8 mouse cellular contexts compared by ENCODE assay signal in the genomic region with DNA sequence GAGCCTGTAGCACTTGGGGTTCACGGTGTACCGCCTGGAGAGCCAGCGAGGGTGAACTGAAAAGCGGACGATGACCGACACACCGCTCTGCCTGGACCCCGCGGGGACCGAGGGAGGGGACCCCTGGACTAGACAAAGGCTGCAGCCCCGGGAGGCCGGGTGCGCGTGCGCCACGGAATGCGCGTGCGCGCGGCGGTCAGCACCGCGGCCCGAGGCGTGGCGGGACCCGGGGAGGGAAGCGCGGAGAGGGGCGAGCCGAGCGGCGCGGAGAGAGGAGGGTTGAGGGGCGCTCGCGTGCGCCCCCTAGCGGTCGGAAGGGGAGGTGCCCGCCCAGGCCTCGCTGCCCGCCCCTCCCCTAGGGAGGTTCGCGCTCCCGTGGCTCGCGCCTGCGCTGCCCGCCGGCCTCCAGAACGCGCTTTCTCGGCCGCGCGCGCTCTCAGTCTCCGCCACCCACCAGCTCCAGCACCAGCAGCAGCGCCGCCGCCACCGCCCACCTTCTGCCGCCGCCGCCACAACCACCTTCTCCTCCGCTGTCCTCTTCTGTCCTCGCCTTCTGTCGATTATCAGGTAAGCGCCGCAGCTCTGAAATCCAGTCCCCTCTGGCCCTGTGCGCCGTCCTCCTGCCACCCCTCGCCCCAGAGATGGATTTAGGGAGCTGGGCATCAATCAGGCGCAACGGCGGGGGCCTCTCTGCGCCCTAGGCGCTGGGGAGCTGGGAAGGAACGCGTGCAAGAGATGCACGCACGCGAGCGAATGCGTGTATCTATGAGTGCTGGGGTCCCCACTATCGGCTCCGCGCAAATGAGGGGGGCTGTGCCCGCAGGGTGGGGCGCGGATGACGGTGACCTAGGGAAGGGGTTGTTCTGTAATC. TPM values are rescaled to one million over a fixed set of nuclear protein-coding genes. Genes with fewer than 3 reads are reported as not detected.
DNase-seq lines count a peak whose midpoint lies in the region; ATAC-seq and TF ChIP-seq lines count a peak whose summit lies in the region.

A gene (plus strand): TSS at position 350 of the 871 bp plus-strand sequence.

- H3K27ac ChIP-seq in hindbrain, embryonic 11.5 days (ENCODE audit: low read depth, low read length): peak within 1 kb of the TSS; percentile 76
- H3K27ac ChIP-seq in lung, postnatal 0 days (ENCODE audit: low read length): peak within 1 kb of the TSS; percentile 51; the same call in 1 of the 2 replicates

- WGBS in hindbrain, embryonic 11.5 days: under 1% methylated on average over 70 of the region's 94 CpGs
- under 1% methylated on average over 59 of the region's 94 CpGs for WGBS in lung, postnatal 0 days

- H3K4me3 ChIP-seq in hindbrain, embryonic 11.5 days (ENCODE audit: low read depth, low read length): peak within 1 kb of the TSS; percentile 63
- H3K4me3 ChIP-seq in lung, postnatal 0 days (ENCODE audit: low read depth, low read length): peak within 1 kb of the TSS; percentile 67

- H3K4me2 ChIP-seq in hindbrain, embryonic 11.5 days (replicated peaks; ENCODE audit: low read depth, low read length): peak within 1 kb of the TSS; percentile 96
- peak within 1 kb of the TSS; percentile 96 for H3K4me2 ChIP-seq in lung, postnatal 0 days (replicated peaks; ENCODE audit: low read depth, low read length)

- TF ChIP-seq EP300 in lung, postnatal 0 days (IDR thresholded peaks at IDR 0.05): no peak

- peak; percentile 88 for ATAC-seq in hindbrain, embryonic 11.5 days (ENCODE audit: low FRiP score)
- peak; percentile 96 for ATAC-seq in lung, postnatal 0 days

- TF ChIP-seq CTCF in lung, postnatal 0 days (IDR thresholded peaks at IDR 0.05): peak; percentile 92

- peaks cover 2% of the 10 kb centered on the region; the same call in 1 of the 2 replicates for H3K4me1 ChIP-seq in hindbrain, embryonic 11.5 days (replicated peaks; ENCODE audit: control insufficient read depth, insufficient read depth, low read length)
- H3K4me1 ChIP-seq in lung, postnatal 0 days (ENCODE audit: insufficient read depth, low read depth, low read length): peaks cover 10% of the 10 kb centered on the region; the same call in 1 of the 2 replicates

- peak; percentile 48 for DNase-seq in MEL-GATA-1-ER (ENCODE audit: extremely low read depth, low read depth)
- peak; percentile 91 for DNase-seq in cerebellum, adult 9-10 months
- peak; percentile 79 to 94 for DNase-seq in frontal cortex, adult 2 months (ENCODE audit: extremely low spot score in 1 of 2, low spot score in 1 of 2)
- DNase-seq in hindbrain, embryonic 11.5 days (ENCODE audit: low spot score): peak; percentile 97
- DNase-seq in layer of hippocampus, postnatal 10 days (ENCODE audit: low spot score in 2 of 2): peak; percentile 93 to 97
- peak; percentile 96 for DNase-seq in lung, postnatal 0 days (ENCODE audit: low spot score)
- peak; percentile 89 for DNase-seq in ovary, postnatal 36 days (ENCODE audit: low spot score)
- DNase-seq in thymus, postnatal 25 days: peak; percentile 64

- H3K27me3 ChIP-seq in hindbrain, embryonic 11.5 days (ENCODE audit: control insufficient read depth, insufficient read depth, low read length): peaks cover 39% of the 10 kb centered on the region
- H3K27me3 ChIP-seq in lung, postnatal 0 days (replicated peaks; ENCODE audit: insufficient read depth, low read length): peaks cover 22% of the 10 kb centered on the region

- H3K36me3 ChIP-seq in hindbrain, embryonic 11.5 days (ENCODE audit: control insufficient read depth, insufficient read depth, low read length): no peaks in the 10 kb centered on the region
- no peaks in the 10 kb centered on the region for H3K36me3 ChIP-seq in lung, postnatal 0 days (ENCODE audit: insufficient read depth, low read length)

- H3K9ac ChIP-seq in hindbrain, embryonic 11.5 days (ENCODE audit: low read depth, low read length): peak within 1 kb of the TSS; percentile 70
- peak within 1 kb of the TSS; percentile 34; the same call in 1 of the 2 replicates for H3K9ac ChIP-seq in lung, postnatal 0 days (replicated peaks; ENCODE audit: low read depth)

- H3K9me3 ChIP-seq in hindbrain, embryonic 11.5 days (ENCODE audit: control insufficient read depth, low read length): no peaks in the 10 kb centered on the region
- H3K9me3 ChIP-seq in lung, postnatal 0 days (ENCODE audit: low read length): no peaks in the 10 kb centered on the region

RNA-seq across cellular contexts. Expression of the gene that starts here (rescaled TPM):
- 232 and 238 TPM in 2 replicates for polyA plus RNA-seq in frontal cortex, adult 2 months (2012; rRNA removed)
- polyA plus RNA-seq in hindbrain, embryonic 11.5 days (2014; fragmentation: Nextera tagmentation; extraction: Ambion mirVana): 91.9 and 94.9 TPM in 2 replicates
- total RNA-seq in layer of hippocampus, postnatal 10 days (2021): 100 to 1,000 TPM; 506 to 549 TPM
- polyA plus RNA-seq in lung, postnatal 0 days (2015; fragmentation: Nextera tagmentation; extraction: Ambion mirVana): 15.9 and 23.3 TPM in 2 replicates

Comparison
In these comparisons a context has a peak if more than half of its experiments do, and no peak if none do; other contexts are left out.
1. Peak in every context shown above with its lines: DNase-seq, ATAC-seq, H3K4me3 ChIP-seq and H3K27ac ChIP-seq.